Mouse (Mus musculus): Measurements from ENCODE around the gene Tmem246. TPM values are rescaled to one million over a fixed set of nuclear protein-coding genes. Genes with fewer than 3 reads are reported as not detected.

Tmem246 gene
- total RNA-seq, 2 experiments from 2014 or later, result 12.0 to 20.9 TPM

Other genes starting within 250 kb of the Tmem246 start
- gene Acnat2, start 189.7 kb downstream of the Tmem246 start, total RNA-seq (2021), result under 1 TPM; 0.51 to 0.83 TPM
- 1 to 10 TPM; 1.1 TPM for gene Acnat1, start 124.0 kb downstream of the Tmem246 start, total RNA-seq (2021)
- under 1 TPM in 1 of 2 experiments, not detected in 1; 0.30 TPM for gene Baat, start 91.3 kb downstream of the Tmem246 start, total RNA-seq (2021)
- 10 to 100 TPM; 43.7 to 53.0 TPM for gene Mrpl50, start 76.8 kb downstream of the Tmem246 start, total RNA-seq (2021)
- gene Zfp189, start 76.7 kb downstream of the Tmem246 start, total RNA-seq (2021), result 1 to 10 TPM; 6.9 TPM
- gene Aldob, start 48.3 kb downstream of the Tmem246 start, total RNA-seq (2021), result 1 to 10 TPM in 1 of 2 experiments, under 1 TPM in 1; 0.35 to 5.2 TPM
- gene Rnf20, start 34.1 kb upstream of the Tmem246 start, total RNA-seq (2021), result 10 to 100 TPM; 48.2 to 51.0 TPM
- not detected for gene Ppp3r2, start 84.1 kb upstream of the Tmem246 start, total RNA-seq (2021)
- gene Grin3a, start 247.9 kb upstream of the Tmem246 start, total RNA-seq (2021), result under 1 TPM; 0.26 to 0.40 TPM